Mouse (Mus musculus) heart, adult 2 months (tissue): ENCODE results near the gene Epx. TPM values are rescaled to one million over a fixed set of nuclear protein-coding genes. Genes with fewer than 3 reads are reported as not detected.
A peak's percentile ranks its signal among the peaks of the same experiment; 100 is the strongest.
"Not testable (repeated sequence)": the region's sequence is repeated elsewhere in the genome, so short reads cannot be mapped to it uniquely, and the experiment has no call there.

Source experiments
- DNase-seq, 2 experiments: peaks; one replicate each; pipeline ENCODE4 v3.0.0; 2021
- H3K27ac ChIP-seq: fragments of 200-600 bp; 2 replicates; pipeline ENCODE4 v1.8.1; 2022
- H3K27me3 ChIP-seq: fragments of 200-500 bp; 2 replicates; pipeline ENCODE4 v1.6.1; 2012; ENCODE audit warnings: mild to moderate bottlenecking, low read length, inconsistent platforms, mixed read lengths; ENCODE audit not compliant: control insufficient read depth, insufficient read depth
- H3K36me3 ChIP-seq: fragments of 200-500 bp; 2 replicates; pipeline ENCODE4 v1.6.1; 2012; ENCODE audit warnings: low read length, inconsistent platforms; ENCODE audit not compliant: control insufficient read depth, insufficient read depth
- H3K4me1 ChIP-seq: fragments of 200-500 bp; 2 replicates; pipeline ENCODE4 v1.6.1; 2011; ENCODE audit warnings: low read length; ENCODE audit not compliant: control insufficient read depth, insufficient read depth
- H3K4me3 ChIP-seq: fragments of 200-600 bp; 2 replicates; pipeline ENCODE4 v1.8.1; 2022
- H3K79me2 ChIP-seq: fragments of 200-500 bp; replicated peaks from 2 replicates; pipeline ENCODE4 v1.6.1; 2012; ENCODE audit warnings: mild to moderate bottlenecking, inconsistent platforms, low read length, moderate library complexity, mixed read lengths; ENCODE audit not compliant: control insufficient read depth, insufficient read depth
- H3K9ac ChIP-seq: fragments of 200-500 bp; 2 replicates; pipeline ENCODE4 v1.6.1; 2012; ENCODE audit warnings: low read depth, mild to moderate bottlenecking, control low read depth, inconsistent platforms, low read length, mixed read lengths
- CTCF ChIP-seq: fragments of 200-600 bp; IDR thresholded peaks from 2 replicates; pipeline ENCODE4 v1.8.1; 2022; ENCODE audit warnings: antibody characterized with exemption, mild to moderate bottlenecking, moderate library complexity
- EP300 ChIP-seq: fragments of 200-500 bp; IDR thresholded peaks from 2 replicates; pipeline ENCODE4 v1.6.1; 2011; ENCODE audit warnings: low read depth, low read length, control low read depth; ENCODE audit not compliant: insufficient read depth
- POLR2A ChIP-seq: fragments of 200-500 bp; IDR thresholded peaks from 2 replicates; pipeline ENCODE4 v1.6.1; 2011; ENCODE audit warnings: mild to moderate bottlenecking, low read depth, low read length, control low read depth; ENCODE audit not compliant: insufficient read depth
- WGBS: fragments of 180-500 bp; shearing (Covaris S2); methylation state at CpG from one replicate; pipeline ENCODE4 v1.1.7; 2018; 5-methylcytosine and 5-hydroxymethylcytosine counted together
- intact Hi-C: fragments of 180-260 bp; cut with DNase I; formaldehyde crosslinking; loops from one replicate; pipeline ENCODE4 v1.15.1; 2025
- polyA plus RNA-seq: library from polyadenylated mRNA; depleted of rRNA; stranded (reverse); fragments of >200 nt; gene quantifications from 2 replicates; pipeline ENCODE4 v1.2.3, GENCODE M21; 2012
- total RNA-seq, 2 experiments: library from RNA; stranded (reverse); gene quantifications; 2 replicates each; pipeline ENCODE4 v1.2.3; 2021

Gene Epx
- total and polyA plus RNA-seq, 3 experiments: not detected

DNA sequence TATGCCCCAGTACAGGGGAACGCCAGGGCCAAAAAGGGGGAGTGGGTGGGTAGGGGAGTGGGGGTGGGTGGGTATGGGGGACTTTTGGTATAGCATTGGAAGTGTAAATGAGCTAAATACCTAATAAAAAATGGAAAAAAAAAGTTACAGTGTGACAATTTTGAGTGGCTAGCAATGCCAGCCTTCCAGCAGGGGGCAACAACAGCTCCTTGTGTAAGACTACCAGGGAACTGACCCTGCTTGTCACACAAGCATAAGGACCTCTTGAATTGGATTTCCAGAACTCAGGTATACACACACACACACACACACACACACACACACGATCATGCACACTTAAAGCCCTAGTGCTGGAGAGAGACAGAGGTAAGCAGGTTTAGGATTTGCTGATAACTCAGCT is 8.4 kb downstream of the Epx start:
- intact Hi-C loops, H3K4me3 ChIP-seq, H3K27ac ChIP-seq, H3K27me3 ChIP-seq, DNase-seq, H3K4me1 ChIP-seq, H3K9ac ChIP-seq, H3K36me3 ChIP-seq, H3K79me2 ChIP-seq: not testable (repeated sequence)
- WGBS: 81% methylated on average over 1 of the region's 2 CpGs
- 0 out of 2 replicates have a peak, but pooled peaks have one; percentile 4 for TF ChIP-seq CTCF

DNA sequence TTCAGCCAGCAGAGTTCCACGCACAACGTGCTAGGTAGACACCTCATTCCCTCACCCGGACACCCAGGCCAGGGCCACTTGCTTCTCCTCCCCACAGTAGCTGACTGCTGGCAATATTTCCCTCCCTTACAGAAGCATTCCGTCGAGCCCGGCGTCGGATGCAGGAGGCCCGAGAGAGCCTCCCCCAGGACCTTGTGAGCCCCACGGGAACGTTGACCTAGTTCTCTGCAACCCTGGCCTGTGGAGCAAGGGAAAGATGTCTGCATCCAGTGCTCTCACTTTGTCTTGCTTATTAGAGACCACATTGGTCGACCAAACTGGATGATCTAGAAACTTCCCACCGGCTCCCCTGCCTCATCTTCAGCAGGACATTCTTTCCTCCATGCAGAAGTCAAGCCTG is 12.5 kb downstream of the Epx start:
- H3K27me3 ChIP-seq: no peaks in the 10 kb centered on the region
- H3K4me3 ChIP-seq: no peak overlapping the region
- no peak overlapping the region for H3K9ac ChIP-seq
- H3K4me1 ChIP-seq: no peaks in the 10 kb centered on the region
- WGBS: 78% methylated on average over 13 of the region's 13 CpGs
- H3K79me2 ChIP-seq: no peaks in the 10 kb centered on the region
- no peak overlapping the region for H3K27ac ChIP-seq
- TF ChIP-seq EP300: no peak
- no peak for TF ChIP-seq POLR2A
- TF ChIP-seq CTCF: no peak
- no peaks in the 10 kb centered on the region for H3K36me3 ChIP-seq
- intact Hi-C loops: no loop called here
- peak; percentile 14 to 29 for DNase-seq

DNA sequence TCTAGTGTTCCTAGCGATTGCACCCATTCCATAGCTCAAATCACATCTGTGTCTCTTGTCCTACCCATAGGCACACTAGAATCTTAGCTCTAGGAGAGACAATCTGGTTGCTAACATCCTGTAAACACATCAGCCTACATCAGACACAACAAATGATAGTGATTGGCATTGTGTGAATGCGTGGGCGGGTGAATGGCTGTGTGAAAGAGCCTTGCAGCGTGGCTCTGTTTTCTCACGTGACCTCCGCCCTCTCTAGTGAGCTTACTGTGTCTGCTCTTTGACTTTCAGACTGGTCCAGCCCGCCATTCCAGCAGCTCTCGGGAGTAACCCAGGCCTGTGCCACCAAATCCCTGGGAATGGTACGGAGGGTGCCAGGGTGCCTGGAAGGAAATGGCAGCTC is 14.9 kb downstream of the Epx start:
- Histone ChIP-seq H3K4me1 (no peaks in the 10 kb centered on the region), H3K27me3 (no peaks in the 10 kb centered on the region), H3K4me3 (no peak overlapping the region), H3K9ac (no peak overlapping the region), H3K27ac (no peak overlapping the region), H3K79me2 (no peaks in the 10 kb centered on the region), H3K36me3 (no peaks in the 10 kb centered on the region)
- WGBS: 84% methylated on average over 9 of the region's 9 CpGs
- no peak for TF ChIP-seq POLR2A
- no peak for TF ChIP-seq CTCF
- TF ChIP-seq EP300: no peak
- no peak for DNase-seq
- intact Hi-C loops: no loop called here

DNA sequence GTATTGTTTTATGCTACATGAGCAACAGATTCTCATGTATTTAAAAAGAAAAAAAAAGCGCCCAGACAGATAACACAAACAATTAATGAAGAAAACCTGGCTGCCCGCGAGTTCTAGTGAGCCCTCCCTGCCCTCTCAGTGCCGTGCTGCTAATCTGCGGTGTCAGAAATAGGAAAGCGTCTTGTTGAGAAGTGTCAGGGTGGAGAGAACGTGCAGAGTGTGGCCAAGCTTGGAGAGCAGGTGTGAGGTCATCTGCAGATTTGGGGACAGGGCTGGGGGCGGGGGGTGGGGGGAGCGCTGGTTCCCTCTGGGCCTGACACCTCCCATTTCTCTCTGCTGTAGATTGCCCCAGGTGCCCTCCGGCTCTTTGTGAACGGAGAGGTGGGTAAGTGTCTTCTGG is 16.1 kb downstream of the Epx start:
- Histone ChIP-seq H3K27ac (no peak overlapping the region), H3K27me3 (no peaks in the 10 kb centered on the region), H3K36me3 (no peaks in the 10 kb centered on the region), H3K9ac (no peak overlapping the region), H3K4me3 (no peak overlapping the region), H3K79me2 (no peaks in the 10 kb centered on the region), H3K4me1 (no peaks in the 10 kb centered on the region)
- WGBS: 70% methylated on average over 11 of the region's 11 CpGs
- DNase-seq: no peak
- intact Hi-C loops: no loop called here
- no peak for TF ChIP-seq POLR2A
- no peak for TF ChIP-seq CTCF
- no peak for TF ChIP-seq EP300

DNA sequence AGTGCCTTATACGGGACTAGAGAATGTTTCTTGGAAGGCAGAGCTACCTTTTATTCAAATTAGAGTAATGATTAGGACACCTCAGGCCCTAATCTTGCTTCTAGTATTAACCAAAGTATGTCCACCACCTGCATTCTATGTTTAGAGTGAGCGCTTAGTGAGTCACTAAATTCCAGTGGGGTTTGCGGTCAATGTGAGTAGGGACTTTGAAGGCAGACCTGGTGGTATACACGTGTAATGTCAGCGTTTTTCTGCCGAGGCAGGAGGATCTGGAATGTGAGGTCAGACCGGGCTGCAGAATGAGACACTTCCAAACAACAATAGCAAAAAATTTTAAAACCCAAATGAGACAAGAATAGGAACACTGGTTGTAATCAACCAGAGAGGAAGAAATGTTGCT is 20.8 kb downstream of the Epx start:
- no peak for DNase-seq
- peaks cover 3% of the 10 kb centered on the region for H3K4me1 ChIP-seq
- H3K27me3 ChIP-seq: no peaks in the 10 kb centered on the region
- no peak overlapping the region for H3K9ac ChIP-seq
- no peak overlapping the region for H3K27ac ChIP-seq
- 87% methylated on average over 7 of the region's 7 CpGs for WGBS
- H3K4me3 ChIP-seq: no peak overlapping the region
- intact Hi-C loops: no loop called here
- no peaks in the 10 kb centered on the region for H3K36me3 ChIP-seq
- no peaks in the 10 kb centered on the region for H3K79me2 ChIP-seq
- TF ChIP-seq CTCF: no peak
- TF ChIP-seq POLR2A: no peak
- TF ChIP-seq EP300: no peak

GRCm38 (mm10) chr11:87853597-87853954 is 21.8 kb downstream of the Epx start:
- 38% methylated on average over 8 of the region's 8 CpGs for WGBS
- TF ChIP-seq EP300 (no peak), CTCF (no peak), POLR2A (no peak)
- Histone ChIP-seq H3K4me3 (peak overlapping the region; percentile 72), H3K79me2 (no peaks in the 10 kb centered on the region), H3K27me3 (no peaks in the 10 kb centered on the region), H3K27ac (peak overlapping the region; percentile 56), H3K9ac (peak overlapping the region; percentile 50; the same call in 1 of the 2 replicates), H3K36me3 (no peaks in the 10 kb centered on the region), H3K4me1 (peaks cover 3% of the 10 kb centered on the region)
- no peak for DNase-seq
- intact Hi-C loops: no loop called here
